Mouse (Mus musculus): Measurements from ENCODE around the gene Amotl2. TPM values are rescaled to one million over a fixed set of nuclear protein-coding genes. Genes with fewer than 3 reads are reported as not detected.

Amotl2 gene
- total RNA-seq, 2 experiments from 2014 or later, result 0.84 to 8.5 TPM

DNA sequence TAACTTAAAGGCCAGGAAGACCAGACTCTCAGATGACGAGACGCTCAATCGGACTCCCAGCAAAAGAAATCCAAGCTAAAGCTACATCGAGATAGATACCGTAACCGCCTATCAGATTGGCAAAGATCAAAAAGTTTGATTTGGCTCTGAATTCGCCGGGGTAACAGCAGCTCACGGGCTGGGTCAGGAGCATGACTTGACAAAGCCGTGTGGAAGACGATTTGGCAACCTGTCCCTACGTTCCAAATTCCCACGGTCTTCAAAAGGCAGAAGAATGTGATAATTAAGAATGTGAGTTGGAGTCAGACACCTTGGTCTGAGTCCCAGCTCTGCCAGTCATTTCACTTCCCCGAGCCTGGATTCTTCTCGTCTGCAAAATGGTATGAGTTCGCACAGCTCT is 53.7 kb downstream of the Amotl2 start:
- no peak for ATAC-seq (replicated peaks; ENCODE audit: poor library complexity)

DNA sequence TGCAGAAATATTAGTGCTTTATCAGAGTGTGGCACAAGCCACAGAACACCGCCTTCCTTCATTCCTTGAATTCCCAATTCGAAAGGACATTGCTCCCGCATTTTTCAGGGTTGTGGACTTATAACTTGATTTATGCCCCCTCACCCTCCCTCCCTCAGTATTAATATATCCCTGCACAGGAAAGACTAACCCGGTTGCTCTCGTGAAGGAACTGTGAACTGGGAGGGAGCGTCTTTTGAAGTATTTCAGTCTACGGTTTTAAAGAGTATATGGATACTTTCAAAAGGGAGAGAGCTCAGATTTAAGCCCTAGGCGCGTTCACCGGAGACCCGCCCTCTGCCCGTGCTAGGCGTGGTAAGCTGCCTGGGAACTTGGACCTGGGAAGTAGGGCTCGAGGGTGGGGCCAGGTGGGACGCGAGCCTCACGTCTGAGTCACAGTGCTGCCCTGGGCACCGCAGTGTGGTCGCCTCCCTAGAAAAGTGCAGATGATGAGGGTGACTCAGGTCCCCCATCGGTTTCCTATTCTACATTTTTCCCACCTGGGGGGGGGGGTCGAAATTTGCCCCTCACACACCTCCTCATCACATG is 54.9 kb downstream of the Amotl2 start:
- ATAC-seq (replicated peaks; ENCODE audit: poor library complexity), result no peak

DNA sequence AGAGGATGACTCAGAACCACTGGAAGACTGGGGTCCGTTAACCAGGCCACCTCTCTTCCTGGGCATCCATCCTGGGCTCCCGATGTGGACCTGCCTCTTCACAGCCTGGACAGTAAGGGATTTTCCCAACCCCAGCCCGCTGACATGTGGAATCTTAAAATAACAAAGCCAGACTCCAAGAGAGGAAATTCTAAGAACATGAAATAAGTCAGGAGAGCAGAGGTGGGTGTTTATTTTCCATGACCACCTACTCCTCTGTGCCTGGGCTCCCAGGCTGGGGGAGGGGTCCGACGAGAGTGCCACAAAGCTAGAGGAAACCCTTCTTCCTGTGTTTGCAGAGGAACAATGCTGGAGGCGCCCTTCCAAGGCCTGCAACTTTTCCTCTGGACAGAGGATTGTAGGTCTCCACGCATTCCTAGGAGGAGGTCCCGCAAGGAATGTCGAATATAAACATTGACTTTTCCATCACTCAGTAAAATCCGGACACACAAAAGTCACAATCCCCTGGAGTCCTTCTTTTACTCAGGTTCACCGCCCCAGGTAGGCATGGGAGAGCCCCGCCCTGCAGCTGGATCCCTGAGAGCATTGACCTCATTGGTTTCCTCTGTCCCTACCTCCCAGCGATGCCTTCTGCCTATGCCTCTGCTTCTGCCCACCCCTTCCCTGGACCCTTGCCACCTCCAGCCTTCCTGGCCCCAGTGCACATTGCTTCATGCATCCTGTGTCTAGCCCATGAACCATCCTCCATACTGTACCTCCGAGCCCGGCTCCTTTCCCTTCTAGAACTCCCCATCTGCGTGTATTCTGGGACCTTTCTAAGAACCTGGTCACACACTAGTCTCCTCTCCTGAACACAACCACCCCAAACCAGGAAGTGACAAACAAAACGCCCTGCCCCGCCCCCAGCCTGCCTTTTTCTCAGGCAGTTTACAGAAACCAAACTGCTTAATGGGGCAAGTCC is 61.4 kb downstream of the Amotl2 start:
- peak; percentile 18 for ATAC-seq (replicated peaks; ENCODE audit: poor library complexity)

DNA sequence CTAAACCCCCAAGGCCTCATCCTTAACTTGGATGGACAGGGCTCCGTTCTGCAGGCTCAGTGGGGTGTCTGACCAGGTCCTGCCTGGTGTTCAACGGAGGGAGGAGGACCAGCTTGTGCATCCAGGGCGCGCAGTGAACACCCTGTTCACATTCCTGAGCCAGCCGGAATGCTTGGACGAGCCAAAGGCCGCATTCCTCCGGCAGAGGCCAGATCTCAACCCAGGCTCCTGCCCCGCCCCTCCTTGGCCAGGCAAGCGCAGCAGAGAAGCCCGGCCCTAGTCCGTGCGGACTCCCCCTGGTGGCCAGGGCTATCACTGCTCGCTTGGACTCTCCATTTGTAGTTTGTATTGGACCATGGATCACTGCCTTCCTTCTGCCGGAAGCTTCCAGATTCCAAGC is 63.0 kb downstream of the Amotl2 start:
- ATAC-seq (replicated peaks; ENCODE audit: poor library complexity), result peak; percentile 90

Other genes with a start within 250 kb of the Amotl2 start
- gene Ky, start 210.9 kb upstream of the Amotl2 start, total RNA-seq (2015), result 0.02 TPM in 1 of 2 replicates, not detected in the other
- not detected in 2 replicates for gene Ky, start 210.9 kb upstream of the Amotl2 start, total RNA-seq (2017)
- gene Anapc13, start 90.4 kb upstream of the Amotl2 start, total RNA-seq (2015), result 105 and 118 TPM in 2 replicates
- gene Anapc13, start 90.4 kb upstream of the Amotl2 start, total RNA-seq (2017), result 107 and 125 TPM in 2 replicates
- 26.0 and 43.3 TPM in 2 replicates for gene Cep63, start 90.1 kb upstream of the Amotl2 start, total RNA-seq (2015)
- 30.0 and 40.8 TPM in 2 replicates for gene Cep63, start 90.1 kb upstream of the Amotl2 start, total RNA-seq (2017)
- 1.3 and 1.6 TPM in 2 replicates for gene Ryk, start 118.2 kb downstream of the Amotl2 start, total RNA-seq (2015)
- 0.54 and 2.8 TPM in 2 replicates for gene Ryk, start 118.2 kb downstream of the Amotl2 start, total RNA-seq (2017)